Mouse (Mus musculus) forebrain, embryonic 10.5 days (tissue): Measurements from ENCODE around the gene Tsga10. TPM values are rescaled to one million over a fixed set of nuclear protein-coding genes. Genes with fewer than 3 reads are reported as not detected.

Experiments
- DNase-seq: peaks from one replicate; pipeline ENCODE4 v3.0.0-alpha.2; 2017; ENCODE audit warnings: low spot score; ENCODE audit errors: extremely low spot score
- H3K27ac ChIP-seq: fragments of 300-500 bp; sonication (generic); 2 replicates; pipeline ENCODE4 v1.5.1; 2016; ENCODE audit warnings: mild to moderate bottlenecking
- H3K27me3 ChIP-seq: fragments of 300-500 bp; sonication (generic); 2 replicates; pipeline ENCODE4 v1.6.1; 2016; ENCODE audit warnings: mild to moderate bottlenecking; ENCODE audit not compliant: poor library complexity, severe bottlenecking
- H3K36me3 ChIP-seq: fragments of 300-500 bp; sonication (generic); replicated peaks from 2 replicates; pipeline ENCODE4 v1.6.1; 2016; ENCODE audit warnings: mild to moderate bottlenecking, moderate library complexity
- H3K4me1 ChIP-seq: fragments of 300-500 bp; sonication (generic); 2 replicates; pipeline ENCODE4 v1.6.1; 2016
- H3K4me3 ChIP-seq: fragments of 300-500 bp; sonication (generic); 2 replicates; pipeline ENCODE4 v1.5.1; 2016; ENCODE audit warnings: mild to moderate bottlenecking, moderate library complexity
- H3K9me3 ChIP-seq: fragments of 300-500 bp; sonication (generic); 2 replicates; pipeline ENCODE4 v1.6.1; 2016; ENCODE audit warnings: mild to moderate bottlenecking, moderate library complexity
- whole genome bisulfite sequencing: fragments of 180-500 bp; shearing (Covaris S2); methylation state at CpG from one replicate; pipeline ENCODE4 v1.1.7; 2016; 5-methylcytosine and 5-hydroxymethylcytosine counted together
- polyA plus RNA-seq: library from polyadenylated mRNA; unstranded; fragments of >200 nt; fragmentation: Nextera tagmentation; extraction: Ambion mirVana; gene quantifications from 2 replicates; pipeline ENCODE4 v1.2.1, GENCODE M21; 2016

Gene Tsga10
- polyA plus RNA-seq, 1 experiment from 2014 or later = 10.4 TPM

DNA sequence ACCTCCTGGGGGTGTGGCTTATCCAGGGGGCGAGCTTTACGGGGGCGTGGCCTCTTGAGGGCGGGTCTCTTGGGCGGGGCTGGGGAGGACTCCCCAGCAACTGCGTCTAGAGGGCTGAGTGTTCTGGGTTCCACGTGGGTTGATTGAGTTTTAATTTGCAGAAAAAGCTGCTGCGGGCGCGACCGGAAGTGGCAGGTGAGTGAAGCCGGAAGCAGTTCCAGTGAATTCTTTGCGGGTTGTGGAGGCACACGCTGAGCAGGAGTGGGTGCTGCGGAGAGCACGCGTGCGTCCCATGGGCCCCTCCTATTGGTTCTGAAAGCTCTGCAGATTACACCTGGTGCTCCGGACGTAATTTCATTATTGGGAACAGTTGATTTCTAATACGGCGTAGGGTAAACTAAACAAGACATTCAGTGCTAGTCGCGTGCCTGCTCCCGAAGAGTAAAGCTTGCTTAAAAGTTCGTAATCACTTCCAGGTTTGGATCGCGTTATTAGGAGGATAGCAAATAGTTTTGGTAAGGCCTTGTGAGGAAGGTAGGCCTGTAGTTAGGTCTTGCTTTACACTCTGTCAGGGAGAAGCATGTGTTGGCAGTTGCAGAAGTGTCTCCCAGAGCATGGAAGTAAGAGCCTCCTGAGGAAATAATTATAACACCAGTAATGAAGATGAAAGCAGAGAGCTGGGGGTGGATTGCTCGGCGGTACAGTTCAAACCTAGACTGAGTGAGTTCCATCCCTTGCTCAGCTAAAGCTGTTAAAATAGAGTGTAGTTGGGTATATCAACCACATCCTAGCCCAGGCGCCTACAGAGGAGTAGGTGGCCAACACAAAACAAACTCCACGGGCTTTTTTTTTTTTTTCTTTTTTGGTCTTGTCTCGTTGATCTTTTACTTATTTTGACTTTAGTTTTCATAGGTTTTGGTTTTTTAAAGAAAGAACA, 6.2 kb upstream of the Tsga10 start:
- WGBS = 8% methylated on average over 33 of the region's 33 CpGs
- peaks cover 15% of the 10 kb centered on the region for H3K4me1 ChIP-seq
- peak overlapping the region; percentile 82 for H3K27ac ChIP-seq
- H3K27me3 ChIP-seq = peaks cover 6% of the 10 kb centered on the region; the same call in 1 of the 2 replicates
- peaks cover 9% of the 10 kb centered on the region; the same call in 1 of the 2 replicates for H3K9me3 ChIP-seq
- peaks cover 32% of the 10 kb centered on the region for H3K36me3 ChIP-seq
- DNase-seq = peak; percentile 82
- H3K4me3 ChIP-seq = peak overlapping the region; percentile 64

DNA sequence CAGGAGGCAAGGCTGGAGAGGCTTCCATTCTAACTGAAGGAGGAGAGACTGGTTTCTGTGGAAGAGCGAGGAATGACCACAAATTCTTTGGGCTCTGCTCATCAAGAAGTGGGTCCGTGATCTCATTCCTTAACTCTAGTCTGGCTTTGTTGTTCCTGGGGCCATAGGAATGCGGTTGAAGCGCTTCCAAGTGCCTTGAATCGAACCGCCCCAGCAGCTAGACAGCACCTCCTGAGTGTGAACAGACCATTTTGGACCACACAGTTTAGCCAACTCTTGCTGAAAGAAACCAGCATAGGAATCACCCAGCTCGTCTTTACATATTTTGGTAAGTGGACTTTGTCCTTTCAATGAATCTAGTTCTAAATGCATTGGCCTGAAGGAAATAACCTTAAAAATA, 5.5 kb upstream of the Tsga10 start, which contains the start of gene Lipt1:
Lipt1 (plus strand) TSS at position 35 of the 400 bp plus-strand sequence.
- WGBS = 9% methylated on average over 7 of the region's 7 CpGs
- H3K27ac ChIP-seq = peak within 1 kb of the TSS; percentile 82
- peak; percentile 29 for DNase-seq

DNA sequence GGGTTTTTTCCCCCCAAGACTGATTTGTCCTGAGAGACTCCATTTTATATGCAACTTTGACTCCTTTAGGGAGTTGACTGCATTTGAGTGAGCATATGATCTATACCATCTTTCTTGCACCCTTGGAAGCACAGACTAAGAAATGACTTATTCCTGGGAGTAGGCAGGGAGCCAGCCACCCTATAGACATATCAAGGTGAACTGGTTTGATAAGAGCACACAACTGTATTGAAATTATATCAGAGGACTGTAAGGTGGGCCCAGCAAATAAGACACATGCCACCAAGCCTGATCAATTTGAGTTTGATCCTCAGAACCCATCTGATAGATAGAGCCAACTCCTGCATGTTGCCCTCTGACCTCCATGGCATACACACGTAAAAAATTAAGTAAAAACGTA, 3.1 kb upstream of the Tsga10 start:
- Histone ChIP-seq H3K27me3 (peaks cover 6% of the 10 kb centered on the region; the same call in 1 of the 2 replicates), H3K4me1 (peaks cover 28% of the 10 kb centered on the region), H3K36me3 (peaks cover 4% of the 10 kb centered on the region; the same call in 1 of the 2 replicates), H3K27ac (no peak overlapping the region), H3K4me3 (no peak overlapping the region), H3K9me3 (no peaks in the 10 kb centered on the region)
- WGBS = 69% methylated on average over 2 of the region's 2 CpGs
- DNase-seq = no peak

More for the DNA sequence above, 5.5 kb upstream of the Tsga10 start, which contains the start of gene Lipt1:
- H3K9me3 ChIP-seq = peaks cover 9% of the 10 kb centered on the region; the same call in 1 of the 2 replicates
- H3K27me3 ChIP-seq = peaks cover 6% of the 10 kb centered on the region; the same call in 1 of the 2 replicates
- H3K4me1 ChIP-seq = peaks cover 15% of the 10 kb centered on the region
- peak within 1 kb of the TSS; percentile 64 for H3K4me3 ChIP-seq
- H3K36me3 ChIP-seq = peaks cover 26% of the 10 kb centered on the region

DNA sequence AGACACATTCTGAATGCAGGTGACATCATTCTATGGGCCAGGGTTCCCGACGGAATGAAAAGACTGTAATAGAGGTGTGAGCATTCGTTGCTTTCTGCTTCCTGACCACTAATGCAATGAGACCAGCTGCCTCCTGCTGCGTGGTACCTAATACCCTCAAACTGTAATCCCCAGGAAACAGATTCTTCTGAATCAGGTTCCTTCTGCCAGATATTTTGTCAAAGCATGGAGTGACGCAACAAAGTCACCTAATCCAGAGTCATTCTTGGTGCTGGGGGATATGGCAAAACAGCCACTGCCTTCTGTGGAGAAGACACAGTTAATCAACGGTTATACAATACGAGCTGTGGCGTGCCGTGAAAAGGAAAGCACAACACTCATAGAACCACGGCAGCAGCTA, 2.4 kb upstream of the Tsga10 start:
- Histone ChIP-seq H3K4me3 (no peak overlapping the region), H3K9me3 (no peaks in the 10 kb centered on the region), H3K4me1 (peaks cover 35% of the 10 kb centered on the region), H3K36me3 (no peaks in the 10 kb centered on the region), H3K27me3 (peaks cover 6% of the 10 kb centered on the region; the same call in 1 of the 2 replicates), H3K27ac (no peak overlapping the region)
- 67% methylated on average over 10 of the region's 10 CpGs for WGBS
- DNase-seq = no peak

DNA sequence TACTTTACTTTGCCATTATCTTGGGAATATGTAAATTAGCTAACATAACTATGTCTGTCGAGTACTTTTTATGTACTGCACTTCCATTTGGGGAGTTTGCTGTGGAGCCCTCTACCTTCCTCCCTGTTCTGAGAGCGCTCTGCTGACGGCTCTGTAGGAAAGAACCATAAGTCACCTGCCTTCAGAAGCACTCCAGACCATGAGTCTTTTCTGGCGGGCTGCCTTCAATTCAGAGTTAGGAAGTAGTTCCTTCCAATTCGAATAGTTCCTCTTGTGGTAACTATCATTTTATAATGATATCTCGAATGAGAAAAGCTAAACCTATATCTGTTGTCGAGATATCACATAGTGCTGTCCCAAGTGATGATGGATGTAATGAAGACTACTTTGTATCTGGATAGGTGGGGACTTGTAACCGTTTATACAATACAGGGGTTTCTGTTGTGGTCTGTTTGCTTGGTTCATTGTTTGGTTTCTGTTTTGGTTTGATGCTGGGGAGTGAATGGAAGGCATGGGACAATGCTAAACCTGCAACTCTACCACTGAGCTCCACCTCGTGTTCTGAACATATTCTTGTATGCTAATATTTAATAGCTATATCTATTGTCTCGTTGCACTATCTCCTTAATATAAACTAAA, 1.6 kb upstream of the Tsga10 start:
- Histone ChIP-seq H3K4me1 (peaks cover 32% of the 10 kb centered on the region), H3K36me3 (no peaks in the 10 kb centered on the region), H3K27me3 (peaks cover 6% of the 10 kb centered on the region; the same call in 1 of the 2 replicates), H3K9me3 (no peaks in the 10 kb centered on the region), H3K27ac (no peak overlapping the region), H3K4me3 (no peak overlapping the region)
- DNase-seq = no peak
- 74% methylated on average over 10 of the region's 10 CpGs for WGBS

DNA sequence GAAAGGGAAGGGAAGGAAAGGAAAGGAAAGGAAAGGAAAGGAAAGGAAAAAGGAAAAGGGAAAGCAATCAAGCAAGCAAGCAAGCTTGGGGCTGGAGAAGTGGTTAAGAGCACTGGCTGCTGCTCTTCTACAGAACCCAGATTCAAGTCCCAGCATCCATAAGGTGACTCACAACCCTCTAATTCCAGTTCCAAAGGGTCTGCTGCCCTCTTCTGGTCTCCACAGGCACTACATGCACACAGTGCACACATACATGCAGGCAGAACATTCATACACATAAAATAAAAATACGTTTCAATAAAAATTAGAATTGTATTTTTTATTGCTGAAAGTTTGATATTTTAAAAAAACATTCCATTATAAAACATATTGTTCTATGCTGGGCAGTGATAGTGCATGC, 827 bp upstream of the Tsga10 start:
- 75% methylated on average over 1 of the region's 1 CpGs for WGBS

DNA sequence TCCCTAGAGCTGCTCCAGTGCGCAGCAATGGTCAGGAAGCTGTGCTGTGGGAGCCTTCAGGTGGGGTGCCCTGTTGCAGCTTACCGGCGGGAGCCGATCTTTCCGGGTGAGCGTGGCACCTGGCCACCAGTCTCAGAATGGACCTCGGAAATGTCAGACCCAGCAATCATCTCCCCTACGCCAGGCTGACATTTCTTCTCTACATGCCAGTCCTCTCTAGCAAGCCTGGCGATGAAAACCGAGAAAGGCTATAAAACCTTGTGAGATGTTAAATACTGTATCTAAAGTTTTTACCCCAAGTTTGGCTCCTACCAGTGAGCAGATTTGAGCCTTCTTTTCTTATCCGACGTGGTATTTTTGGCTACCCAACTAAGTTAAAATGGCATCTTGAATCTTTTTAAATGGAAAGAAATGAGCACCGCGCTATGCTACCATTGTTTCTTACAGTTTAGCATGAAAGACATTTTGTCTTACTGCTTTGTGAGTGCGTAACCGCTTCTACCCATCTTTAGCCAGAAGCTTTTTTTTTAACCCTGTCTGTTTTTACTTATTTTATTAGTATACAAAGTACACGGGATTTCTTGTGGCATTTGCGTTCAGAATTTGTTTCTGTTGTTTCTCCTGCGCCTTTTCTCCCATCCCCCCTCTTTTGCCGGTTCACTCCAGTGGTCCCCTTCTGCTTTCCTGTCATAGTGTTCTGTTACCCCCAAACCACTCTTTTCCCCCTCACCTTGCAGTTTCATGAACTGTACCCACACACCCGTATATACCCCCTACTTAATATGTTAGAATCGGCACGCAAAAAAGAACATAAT, 621 bp downstream of the Tsga10 start:
- Histone ChIP-seq H3K9me3 (no peaks in the 10 kb centered on the region), H3K4me3 (peak overlapping the region; percentile 70), H3K4me1 (peaks cover 22% of the 10 kb centered on the region), H3K27ac (peak overlapping the region; percentile 91), H3K27me3 (peaks cover 6% of the 10 kb centered on the region; the same call in 1 of the 2 replicates), H3K36me3 (no peaks in the 10 kb centered on the region)
- WGBS = 12% methylated on average over 23 of the region's 23 CpGs
- no peak for DNase-seq

More for the DNA sequence above, 827 bp upstream of the Tsga10 start:
- Histone ChIP-seq H3K27me3 (peaks cover 6% of the 10 kb centered on the region; the same call in 1 of the 2 replicates), H3K27ac (no peak overlapping the region), H3K4me1 (peaks cover 28% of the 10 kb centered on the region), H3K36me3 (no peaks in the 10 kb centered on the region), H3K9me3 (no peaks in the 10 kb centered on the region), H3K4me3 (no peak overlapping the region)
- DNase-seq = peak; percentile 30

DNA sequence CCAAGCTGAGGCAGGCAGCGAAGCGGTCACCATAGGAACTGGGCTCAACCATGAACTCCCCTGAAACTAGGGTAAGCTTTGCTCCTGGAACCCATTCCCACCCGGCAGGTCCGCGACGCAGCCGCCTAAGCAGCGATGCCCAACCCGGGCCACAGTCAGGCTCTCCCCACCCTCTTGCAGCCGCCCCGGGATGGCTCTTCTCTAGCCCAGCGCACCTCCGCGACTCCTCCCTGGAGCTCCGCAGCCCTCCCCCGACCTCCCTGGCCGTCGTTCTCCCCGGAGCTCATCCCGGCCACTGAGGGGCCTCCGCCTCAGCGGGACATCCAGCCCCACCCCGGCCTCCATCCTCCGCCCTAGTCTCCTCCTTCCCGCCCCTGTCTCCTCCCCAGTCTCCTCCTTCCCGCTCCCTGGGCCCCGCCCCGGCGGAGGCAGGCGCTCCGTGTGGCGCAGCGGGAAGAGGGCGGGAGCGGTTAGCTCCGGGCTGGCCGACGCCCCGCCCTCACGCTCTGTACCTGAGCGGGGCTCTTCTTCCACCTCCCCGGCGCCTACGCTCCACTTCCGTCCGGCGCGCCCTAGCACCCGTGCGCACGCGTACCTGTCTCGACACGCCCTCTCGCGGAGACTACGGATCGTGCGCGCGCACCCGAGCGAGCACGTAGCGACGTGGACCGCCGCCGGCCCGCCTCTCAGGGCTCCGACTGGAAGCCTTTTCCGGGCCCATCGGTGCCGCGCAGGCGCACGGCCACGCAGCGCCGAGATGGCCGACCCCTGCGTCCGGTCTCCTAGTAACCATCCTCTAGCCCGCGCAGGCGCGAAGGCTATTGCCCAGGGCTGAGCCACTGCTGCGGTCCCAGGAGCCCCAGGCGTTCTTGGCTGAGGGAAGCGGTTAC, 1.5 kb downstream of the Tsga10 start:
- peak overlapping the region; percentile 70 for H3K4me3 ChIP-seq
- peaks cover 22% of the 10 kb centered on the region for H3K4me1 ChIP-seq
- H3K27me3 ChIP-seq = 0 out of 2 replicates have a peak, but pooled peaks cover 6% of the 10 kb centered on the region
- WGBS = 1% methylated on average over 90 of the region's 90 CpGs
- no peaks in the 10 kb centered on the region for H3K9me3 ChIP-seq
- no peaks in the 10 kb centered on the region for H3K36me3 ChIP-seq
- peak overlapping the region; percentile 91 for H3K27ac ChIP-seq
- peak; percentile 98 for DNase-seq

DNA sequence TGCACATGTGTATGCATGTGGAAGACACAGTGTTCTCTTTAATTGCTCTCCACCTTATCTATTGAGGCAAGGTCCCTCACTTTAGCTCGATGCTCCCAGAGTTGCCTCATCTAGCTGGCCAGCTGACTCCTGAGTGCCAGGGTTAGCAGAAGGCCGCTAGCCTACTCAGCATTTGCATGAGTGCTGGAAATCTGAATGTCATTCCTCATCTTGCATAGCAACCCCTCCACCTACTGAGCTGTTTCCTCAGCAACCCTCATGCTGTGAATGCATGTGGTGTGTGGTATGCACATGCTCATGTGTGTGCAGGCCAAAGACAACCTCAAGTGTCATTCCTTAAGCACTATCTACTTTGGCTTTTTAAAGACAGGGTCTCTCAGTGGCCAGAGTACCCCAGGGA, 15.5 kb downstream of the Tsga10 start:
- Histone ChIP-seq H3K4me1 (no peaks in the 10 kb centered on the region), H3K9me3 (no peaks in the 10 kb centered on the region), H3K27me3 (no peaks in the 10 kb centered on the region), H3K27ac (no peak overlapping the region), H3K4me3 (no peak overlapping the region), H3K36me3 (no peaks in the 10 kb centered on the region)
- no peak for DNase-seq
- WGBS = 71% methylated on average over 2 of the region's 2 CpGs

DNA sequence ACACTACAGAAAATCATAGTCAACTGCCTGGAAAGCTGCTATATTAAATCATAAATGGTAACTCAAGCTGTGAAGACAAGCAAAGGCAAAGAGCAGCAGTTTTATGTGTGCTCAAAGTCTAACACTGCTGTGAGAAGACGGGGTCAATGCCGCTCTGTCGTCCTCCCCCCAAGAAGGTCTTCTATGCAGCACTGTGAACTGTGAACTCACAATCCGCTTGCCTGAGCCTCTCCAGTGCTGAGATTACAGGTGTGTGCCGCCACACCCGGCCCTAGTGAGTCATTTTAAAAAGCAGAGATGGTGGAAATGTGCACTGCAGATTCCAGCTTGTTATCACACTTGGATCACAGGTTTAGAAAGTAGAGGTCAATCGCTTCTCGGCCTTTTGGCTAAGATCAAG, 19.4 kb downstream of the Tsga10 start:
- Histone ChIP-seq H3K4me1 (no peaks in the 10 kb centered on the region), H3K9me3 (no peaks in the 10 kb centered on the region), H3K27ac (no peak overlapping the region), H3K4me3 (no peak overlapping the region), H3K36me3 (no peaks in the 10 kb centered on the region), H3K27me3 (no peaks in the 10 kb centered on the region)
- 85% methylated on average over 8 of the region's 8 CpGs for WGBS
- no peak for DNase-seq

DNA sequence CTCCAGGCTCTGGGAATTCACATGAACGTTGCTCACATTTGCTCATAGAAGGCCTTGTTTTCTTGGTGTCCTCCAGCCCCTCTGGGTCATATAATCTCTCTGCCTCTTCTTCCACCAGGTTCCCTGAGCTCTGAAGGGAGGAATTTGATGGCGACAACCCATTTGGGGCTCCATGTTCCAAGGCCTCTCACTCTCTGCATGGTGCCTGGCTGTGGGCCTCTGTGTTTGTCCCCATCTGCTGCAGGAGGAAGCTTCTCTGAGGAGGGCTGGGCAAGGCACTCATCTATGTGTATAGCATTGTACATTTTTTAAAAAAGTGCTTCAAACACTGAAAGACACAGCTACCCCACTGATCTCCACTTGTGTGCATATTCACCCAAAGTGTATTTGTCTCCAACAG, 34.5 kb downstream of the Tsga10 start:
- H3K27me3 ChIP-seq = no peaks in the 10 kb centered on the region
- no peaks in the 10 kb centered on the region for H3K9me3 ChIP-seq
- H3K36me3 ChIP-seq = peaks cover 6% of the 10 kb centered on the region; the same call in 1 of the 2 replicates
- no peaks in the 10 kb centered on the region for H3K4me1 ChIP-seq
- no peak overlapping the region for H3K27ac ChIP-seq
- no peak for DNase-seq
- whole genome bisulfite sequencing = 68% methylated on average over 2 of the region's 2 CpGs
- H3K4me3 ChIP-seq = no peak overlapping the region
